Mouse (Mus musculus): ENCODE measurements at regions not wholly inside any gene's neighbourhood (a gene's known extent, or its start where the extent isn't known, plus 50 kb on each side); places are given as distances from the start of the nearest gene placed in this dataset.

GRCm38 (mm10) chr2:10998798-10999197 is 173.1 kb upstream of the Prkcq start:
- H3K4me3 ChIP-seq (ENCODE audit: low read depth, low read length) = no peak overlapping the region
- no peak for DNase-seq
- H3K4me1 ChIP-seq (ENCODE audit: insufficient read depth) = no peaks in the 10 kb centered on the region
- H3K36me3 ChIP-seq (replicated peaks; ENCODE audit: insufficient read depth, low read length) = no peaks in the 10 kb centered on the region
- H3K27ac ChIP-seq (ENCODE audit: low read depth) = no peak overlapping the region
- no peak overlapping the region for H3K9ac ChIP-seq (replicated peaks)
- 39% methylated on average over 1 of the region's 1 CpGs for WGBS (ENCODE audit: insufficient replicate concordance)
- no peaks in the 10 kb centered on the region for H3K9me3 ChIP-seq (ENCODE audit: low read length)
- H3K4me2 ChIP-seq (ENCODE audit: low read depth, low read length) = no peak overlapping the region
- no peaks in the 10 kb centered on the region for H3K27me3 ChIP-seq (ENCODE audit: insufficient read depth, low read length)
- ATAC-seq = no peak
- no peak for TF ChIP-seq CTCF (IDR thresholded peaks at IDR 0.05; ENCODE audit: low read depth)
- TF ChIP-seq EP300 (IDR thresholded peaks at IDR 0.05; ENCODE audit: low read depth) = no peak

GRCm38 (mm10) chr2:10999217-10999618 is 172.7 kb upstream of the Prkcq start:
- no peak for DNase-seq
- no peak for ATAC-seq
- 66% methylated on average over 1 of the region's 1 CpGs for WGBS (ENCODE audit: insufficient replicate concordance)
- no peak for TF ChIP-seq EP300 (IDR thresholded peaks at IDR 0.05; ENCODE audit: low read depth)
- Histone ChIP-seq H3K27me3 (ENCODE audit: insufficient read depth, low read length) (no peaks in the 10 kb centered on the region), H3K36me3 (replicated peaks; ENCODE audit: insufficient read depth, low read length) (no peaks in the 10 kb centered on the region), H3K9me3 (ENCODE audit: low read length) (no peaks in the 10 kb centered on the region), H3K4me3 (ENCODE audit: low read depth, low read length) (no peak overlapping the region), H3K4me2 (ENCODE audit: low read depth, low read length) (no peak overlapping the region), H3K4me1 (ENCODE audit: insufficient read depth) (no peaks in the 10 kb centered on the region), H3K27ac (ENCODE audit: low read depth) (no peak overlapping the region), H3K9ac (replicated peaks) (no peak overlapping the region)

- TF ChIP-seq EP300 (IDR thresholded peaks at IDR 0.05; ENCODE audit: low read depth) (no peak), CTCF (IDR thresholded peaks at IDR 0.05; ENCODE audit: low read depth) (no peak)
- ATAC-seq (no peak), DNase-seq (no peak)
- Histone ChIP-seq H3K27ac (ENCODE audit: low read depth) (no peak overlapping the region), H3K4me2 (ENCODE audit: low read depth, low read length) (no peak overlapping the region), H3K9me3 (ENCODE audit: low read length) (no peaks in the 10 kb centered on the region), H3K4me3 (ENCODE audit: low read depth, low read length) (no peak overlapping the region), H3K27me3 (ENCODE audit: insufficient read depth, low read length) (no peaks in the 10 kb centered on the region), H3K36me3 (replicated peaks; ENCODE audit: insufficient read depth, low read length) (no peaks in the 10 kb centered on the region), H3K9ac (replicated peaks) (no peak overlapping the region), H3K4me1 (ENCODE audit: insufficient read depth) (no peaks in the 10 kb centered on the region)
- 41% methylated on average over 2 of the region's 2 CpGs for WGBS (ENCODE audit: insufficient replicate concordance)
Observed at GRCm38 (mm10) chr2:11005806-11006205, 166.1 kb upstream of the Prkcq start.

GRCm38 (mm10) chr2:11011041-11011962 is 160.6 kb upstream of the Prkcq start:
- H3K4me2 ChIP-seq (ENCODE audit: low read depth, low read length) = no peak overlapping the region
- H3K9me3 ChIP-seq (ENCODE audit: low read length) = no peaks in the 10 kb centered on the region
- no peak overlapping the region for H3K9ac ChIP-seq (replicated peaks)
- no peaks in the 10 kb centered on the region for H3K36me3 ChIP-seq (replicated peaks; ENCODE audit: insufficient read depth, low read length)
- H3K4me3 ChIP-seq (ENCODE audit: low read depth, low read length) = no peak overlapping the region
- H3K27ac ChIP-seq (ENCODE audit: low read depth) = no peak overlapping the region
- TF ChIP-seq EP300 (IDR thresholded peaks at IDR 0.05; ENCODE audit: low read depth) (no peak), CTCF (IDR thresholded peaks at IDR 0.05; ENCODE audit: low read depth) (no peak)
- ATAC-seq (no peak), DNase-seq (no peak)
- H3K4me1 ChIP-seq (ENCODE audit: insufficient read depth) = no peaks in the 10 kb centered on the region
- no peaks in the 10 kb centered on the region for H3K27me3 ChIP-seq (ENCODE audit: insufficient read depth, low read length)
- 71% methylated on average over 11 of the region's 11 CpGs for WGBS (ENCODE audit: insufficient replicate concordance)

- Histone ChIP-seq H3K9ac (replicated peaks) (no peak overlapping the region), H3K36me3 (replicated peaks; ENCODE audit: insufficient read depth, low read length) (no peaks in the 10 kb centered on the region), H3K4me3 (ENCODE audit: low read depth, low read length) (no peak overlapping the region), H3K4me1 (ENCODE audit: insufficient read depth) (no peaks in the 10 kb centered on the region), H3K27me3 (ENCODE audit: insufficient read depth, low read length) (no peaks in the 10 kb centered on the region), H3K4me2 (ENCODE audit: low read depth, low read length) (no peak overlapping the region), H3K27ac (ENCODE audit: low read depth) (no peak overlapping the region), H3K9me3 (ENCODE audit: low read length) (no peaks in the 10 kb centered on the region)
- TF ChIP-seq EP300 (IDR thresholded peaks at IDR 0.05; ENCODE audit: low read depth) (no peak), CTCF (IDR thresholded peaks at IDR 0.05; ENCODE audit: low read depth) (no peak)
- DNase-seq (no peak), ATAC-seq (no peak)
- 59% methylated on average over 4 of the region's 4 CpGs for WGBS (ENCODE audit: insufficient replicate concordance)
Observed at GRCm38 (mm10) chr2:11012312-11012860, 159.5 kb upstream of the Prkcq start.

- Histone ChIP-seq H3K4me1 (ENCODE audit: insufficient read depth) (no peaks in the 10 kb centered on the region), H3K36me3 (replicated peaks; ENCODE audit: insufficient read depth, low read length) (no peaks in the 10 kb centered on the region), H3K4me3 (ENCODE audit: low read depth, low read length) (no peak overlapping the region), H3K9ac (replicated peaks) (no peak overlapping the region), H3K4me2 (ENCODE audit: low read depth, low read length) (no peak overlapping the region), H3K27ac (ENCODE audit: low read depth) (no peak overlapping the region), H3K27me3 (ENCODE audit: insufficient read depth, low read length) (no peaks in the 10 kb centered on the region), H3K9me3 (ENCODE audit: low read length) (no peaks in the 10 kb centered on the region)
- DNase-seq (no peak), ATAC-seq (no peak)
- WGBS (ENCODE audit: insufficient replicate concordance) = 74% methylated on average over 3 of the region's 3 CpGs
- no peak for TF ChIP-seq CTCF (IDR thresholded peaks at IDR 0.05; ENCODE audit: low read depth)
- TF ChIP-seq EP300 (IDR thresholded peaks at IDR 0.05; ENCODE audit: low read depth) = no peak
Observed at GRCm38 (mm10) chr2:11013154-11013553, 158.8 kb upstream of the Prkcq start.

Data from liver, postnatal 0 days (tissue).